Mouse (Mus musculus) heart, embryonic 16.5 days (tissue): Measurements from ENCODE around the gene Acvrl1. TPM values are rescaled to one million over a fixed set of nuclear protein-coding genes. Genes with fewer than 3 reads are reported as not detected.

ENCODE experiments used
- ATAC-seq: fragments of 200-750 bp; cut with Nextera tagmentation; replicated peaks from 2 replicates; pipeline ENCODE4 v1.8.0; 2017; ENCODE audit warnings: moderate number of reproducible peaks; ENCODE audit not compliant: insufficient read depth, low FRiP score; ENCODE audit errors: extremely low read depth
- H3K27ac ChIP-seq: fragments of 300-500 bp; sonication (generic); 2 replicates; pipeline ENCODE4 v1.5.1; 2014; ENCODE audit warnings: mild to moderate bottlenecking, low read length, control low read depth, moderate library complexity
- H3K27me3 ChIP-seq: fragments of 300-500 bp; sonication (generic); 2 replicates; pipeline ENCODE4 v1.6.1; 2014; ENCODE audit warnings: low read length, mixed read lengths; ENCODE audit not compliant: control insufficient read depth, insufficient read depth
- H3K36me3 ChIP-seq: fragments of 300-500 bp; sonication (generic); 2 replicates; pipeline ENCODE4 v1.6.1; 2014; ENCODE audit not compliant: control insufficient read depth, insufficient read depth
- H3K4me1 ChIP-seq: fragments of 300-500 bp; sonication (generic); 2 replicates; pipeline ENCODE4 v1.6.1; 2014; ENCODE audit warnings: low read length, mixed read lengths; ENCODE audit not compliant: control insufficient read depth, insufficient read depth
- H3K4me2 ChIP-seq: fragments of 300-500 bp; sonication (generic); 2 replicates; pipeline ENCODE4 v1.6.1; 2014; ENCODE audit warnings: low read depth, mild to moderate bottlenecking, control low read depth, low read length
- H3K4me3 ChIP-seq: fragments of 300-500 bp; sonication (generic); 2 replicates; pipeline ENCODE4 v1.5.1; 2014; ENCODE audit warnings: mild to moderate bottlenecking, control low read depth, low read length
- H3K9ac ChIP-seq: fragments of 300-500 bp; sonication (generic); 2 replicates; pipeline ENCODE4 v1.6.1; 2014; ENCODE audit warnings: low read length, control low read depth
- H3K9me3 ChIP-seq: fragments of 300-500 bp; sonication (generic); replicated peaks from 2 replicates; pipeline ENCODE4 v1.6.1; 2016; ENCODE audit warnings: low read length; ENCODE audit not compliant: control insufficient read depth
- WGBS: fragments of 180-500 bp; shearing (Covaris S2); extraction: QIAGEN DNeasy Blood & Tissue Kit; methylation state at CpG from one replicate; pipeline ENCODE4 v1.1.7; 2014; 5-methylcytosine and 5-hydroxymethylcytosine counted together
- polyA plus RNA-seq: library from polyadenylated mRNA; unstranded; fragments of >200 nt; fragmentation: Nextera tagmentation; extraction: Ambion mirVana; gene quantifications from 2 replicates; pipeline ENCODE4 v1.2.1, GENCODE M21; 2015

Acvrl1 gene
- polyA plus RNA-seq, 1 experiment from 2014 or later, result 14.7 TPM

GRCm38 (mm10) chr15:101169910-101170309 is 41.6 kb downstream of the Acvrl1 start:
- H3K27me3 ChIP-seq, result no peaks in the 10 kb centered on the region
- no peak overlapping the region for H3K4me3 ChIP-seq
- H3K9me3 ChIP-seq, result no peaks in the 10 kb centered on the region
- H3K9ac ChIP-seq, result no peak overlapping the region
- no peaks in the 10 kb centered on the region for H3K36me3 ChIP-seq
- 64% methylated on average over 5 of the region's 5 CpGs for WGBS
- no peak overlapping the region for H3K27ac ChIP-seq
- no peak overlapping the region for H3K4me2 ChIP-seq
- peaks cover 7% of the 10 kb centered on the region for H3K4me1 ChIP-seq
- ATAC-seq, result no peak

DNA sequence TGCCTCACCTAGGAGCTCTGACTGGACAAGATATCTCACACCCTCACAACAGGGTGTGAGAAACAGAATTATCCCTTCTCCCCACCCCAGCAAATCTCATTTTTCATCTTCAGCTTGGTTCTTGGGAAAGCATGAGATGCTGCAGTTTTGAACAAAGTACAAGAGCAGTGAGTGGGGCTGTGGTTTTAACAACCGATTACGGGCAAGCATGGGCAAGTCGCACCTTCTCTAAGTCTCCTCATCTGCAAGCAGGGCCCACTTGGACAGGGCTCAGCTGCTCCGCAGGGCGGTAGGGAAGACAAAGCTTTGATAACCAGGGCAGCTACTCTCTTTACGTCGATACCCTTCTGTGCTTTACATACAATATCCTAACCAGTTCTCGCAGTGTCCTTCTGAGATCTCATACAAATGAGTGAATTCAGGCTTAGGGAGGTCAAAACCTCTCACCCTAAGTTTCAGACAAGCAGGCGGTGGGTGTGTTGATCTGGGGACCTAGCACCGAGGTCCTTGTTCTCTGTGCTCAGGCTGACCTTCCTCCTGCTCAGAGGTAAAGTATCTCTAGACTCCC is 42.2 kb downstream of the Acvrl1 start:
- Histone ChIP-seq H3K4me2 (no peak overlapping the region), H3K36me3 (no peaks in the 10 kb centered on the region), H3K27ac (no peak overlapping the region), H3K27me3 (no peaks in the 10 kb centered on the region), H3K9me3 (no peaks in the 10 kb centered on the region), H3K4me1 (peaks cover 13% of the 10 kb centered on the region), H3K4me3 (no peak overlapping the region), H3K9ac (no peak overlapping the region)
- ATAC-seq, result no peak
- WGBS, result 81% methylated on average over 10 of the region's 10 CpGs

DNA sequence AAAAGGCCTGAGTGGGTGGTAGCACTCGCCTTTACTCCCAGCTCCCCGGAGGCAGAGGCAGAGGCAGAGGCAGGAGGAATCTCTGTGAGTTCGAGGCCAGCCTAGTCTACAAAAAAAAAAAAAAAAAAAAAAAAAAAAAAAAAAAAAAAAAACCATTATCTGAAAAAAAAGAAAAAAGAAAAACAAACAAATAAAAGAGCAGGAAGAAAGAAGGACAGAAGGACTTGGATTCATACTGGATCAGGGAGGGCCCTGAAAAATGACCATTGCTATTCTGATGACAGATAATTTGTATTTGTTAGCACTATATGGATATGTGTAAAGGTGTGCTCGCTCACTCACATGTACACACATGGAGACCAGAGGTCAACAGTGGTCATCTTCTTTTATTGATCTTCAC is 43.0 kb downstream of the Acvrl1 start:
- no peak overlapping the region for H3K4me3 ChIP-seq
- H3K4me2 ChIP-seq, result no peak overlapping the region
- no peak overlapping the region for H3K27ac ChIP-seq
- H3K9me3 ChIP-seq, result no peaks in the 10 kb centered on the region
- H3K4me1 ChIP-seq, result peaks cover 18% of the 10 kb centered on the region
- no peaks in the 10 kb centered on the region for H3K27me3 ChIP-seq
- 77% methylated on average over 4 of the region's 4 CpGs for WGBS
- ATAC-seq, result no peak
- no peaks in the 10 kb centered on the region for H3K36me3 ChIP-seq
- H3K9ac ChIP-seq, result no peak overlapping the region

DNA sequence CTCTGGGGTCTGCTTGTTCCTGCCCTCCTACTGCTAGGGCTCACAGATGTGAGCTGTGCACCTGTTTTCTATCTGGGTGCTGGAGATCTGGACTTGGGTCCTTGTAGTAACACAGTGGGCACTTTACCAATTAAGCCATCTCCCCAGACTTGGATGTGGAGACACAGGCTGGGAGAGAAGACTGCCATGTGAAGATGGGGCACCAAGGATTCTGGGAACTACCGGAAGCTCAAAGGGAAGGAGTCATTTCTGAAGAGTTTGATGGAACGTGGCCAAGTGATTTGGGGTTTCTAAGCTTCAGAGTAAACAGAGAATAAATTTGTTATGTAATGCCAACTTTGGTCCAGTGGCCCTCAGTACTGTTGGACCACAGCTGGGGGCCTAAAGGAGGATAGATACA is 43.7 kb downstream of the Acvrl1 start:
- no peaks in the 10 kb centered on the region for H3K9me3 ChIP-seq
- H3K4me3 ChIP-seq, result no peak overlapping the region
- peaks cover 23% of the 10 kb centered on the region for H3K4me1 ChIP-seq
- H3K27ac ChIP-seq, result no peak overlapping the region
- no peak overlapping the region for H3K4me2 ChIP-seq
- no peak for ATAC-seq
- no peaks in the 10 kb centered on the region for H3K27me3 ChIP-seq
- H3K36me3 ChIP-seq, result no peaks in the 10 kb centered on the region
- H3K9ac ChIP-seq, result no peak overlapping the region
- WGBS, result 82% methylated on average over 2 of the region's 2 CpGs

- H3K27ac ChIP-seq, result peak within 1 kb of the TSS; percentile 78
- ATAC-seq, result peak; percentile 91
- H3K36me3 ChIP-seq, result no peaks in the 10 kb centered on the region
- peaks cover 37% of the 10 kb centered on the region for H3K4me1 ChIP-seq
- no peaks in the 10 kb centered on the region for H3K27me3 ChIP-seq
- peak within 1 kb of the TSS; percentile 96 for H3K9ac ChIP-seq
- peak within 1 kb of the TSS; percentile 78 for H3K4me2 ChIP-seq
- WGBS, result under 1% methylated on average over 52 of the region's 87 CpGs
- peak within 1 kb of the TSS; percentile 79 for H3K4me3 ChIP-seq
- no peaks in the 10 kb centered on the region for H3K9me3 ChIP-seq
Measured at GRCm38 (mm10) chr15:101173421-101174211, 45.3 kb downstream of the Acvrl1 start, which contains the start of gene Acvr1b. Gene Acvr1b (plus strand): TSS chr15:101174067.

GRCm38 (mm10) chr15:101174294-101175130 is 46.2 kb downstream of the Acvrl1 start:
- Histone ChIP-seq H3K4me1 (peaks cover 45% of the 10 kb centered on the region), H3K27ac (peak overlapping the region; percentile 78), H3K9me3 (no peaks in the 10 kb centered on the region), H3K4me3 (peak overlapping the region; percentile 79), H3K9ac (peak overlapping the region; percentile 96), H3K27me3 (no peaks in the 10 kb centered on the region), H3K4me2 (peak overlapping the region; percentile 78), H3K36me3 (no peaks in the 10 kb centered on the region)
- 2% methylated on average over 32 of the region's 46 CpGs for whole genome bisulfite sequencing
- peak; percentile 21; the same call in 1 of the 2 replicates for ATAC-seq

DNA sequence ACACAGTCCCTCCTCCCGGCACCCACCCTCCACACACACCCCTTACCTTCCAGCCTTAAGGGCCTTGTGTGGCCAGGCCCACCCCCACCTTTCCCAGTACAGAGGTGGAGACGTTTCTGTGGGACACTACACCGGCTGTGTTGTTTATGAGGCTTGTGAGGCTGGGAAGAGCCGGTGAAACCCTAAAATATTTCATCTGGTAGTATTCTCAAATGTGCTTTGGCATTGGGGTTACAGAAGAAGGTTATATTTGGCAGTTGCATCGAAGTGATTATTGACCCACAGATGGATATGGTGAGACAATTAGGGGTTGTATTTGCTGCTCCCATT is 46.8 kb downstream of the Acvrl1 start:
- peak overlapping the region; percentile 89 for H3K27ac ChIP-seq
- H3K27me3 ChIP-seq, result no peaks in the 10 kb centered on the region
- peak overlapping the region; percentile 79 for H3K4me3 ChIP-seq
- peak overlapping the region; percentile 78 for H3K4me2 ChIP-seq
- peaks cover 49% of the 10 kb centered on the region for H3K4me1 ChIP-seq
- no peak for ATAC-seq
- no peaks in the 10 kb centered on the region for H3K36me3 ChIP-seq
- peak overlapping the region; percentile 96 for H3K9ac ChIP-seq
- WGBS, result 11% methylated on average over 5 of the region's 5 CpGs
- H3K9me3 ChIP-seq, result no peaks in the 10 kb centered on the region

DNA sequence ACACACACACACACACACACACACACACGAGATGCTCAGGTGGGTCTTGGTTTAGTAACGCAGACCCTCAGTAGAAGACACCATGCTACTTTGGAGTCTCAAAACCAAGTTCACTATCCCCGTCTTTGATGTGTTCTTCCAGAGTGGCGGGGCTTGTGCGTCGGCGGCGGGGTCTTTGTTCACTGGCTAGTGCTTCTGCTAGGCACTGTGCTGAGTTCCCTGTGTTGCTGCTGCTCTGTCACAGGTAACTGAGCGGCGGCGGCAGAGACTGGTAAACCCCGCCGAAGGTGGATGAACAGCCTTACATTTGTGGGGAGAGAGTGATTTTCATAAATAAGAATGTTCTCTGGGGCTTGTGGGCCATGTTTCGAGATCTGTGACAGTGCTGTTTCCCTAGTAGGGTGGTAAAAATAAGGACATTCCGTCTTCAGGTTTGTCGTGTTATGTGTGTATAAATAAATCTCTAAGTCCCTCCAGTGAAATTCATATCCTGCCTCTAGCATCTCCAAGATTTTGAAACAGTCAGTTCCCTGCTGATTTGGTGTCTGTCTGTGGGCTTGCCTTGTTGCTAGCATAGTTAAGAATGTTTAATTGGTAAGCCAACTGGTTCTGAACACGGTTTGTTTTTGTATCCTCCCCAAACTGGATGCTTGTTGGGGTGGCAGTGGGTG is 47.4 kb downstream of the Acvrl1 start:
- Histone ChIP-seq H3K27ac (peak overlapping the region; percentile 89), H3K9ac (peak overlapping the region; percentile 96), H3K36me3 (no peaks in the 10 kb centered on the region), H3K4me3 (peak overlapping the region; percentile 79), H3K4me1 (peaks cover 56% of the 10 kb centered on the region), H3K9me3 (no peaks in the 10 kb centered on the region), H3K27me3 (no peaks in the 10 kb centered on the region), H3K4me2 (peak overlapping the region; percentile 78)
- no peak for ATAC-seq
- WGBS, result 23% methylated on average over 17 of the region's 17 CpGs
